Mouse (Mus musculus): ENCODE data around the gene Itga4. TPM values are rescaled to one million over a fixed set of nuclear protein-coding genes. Genes with fewer than 3 reads are reported as not detected.

The Itga4 gene
- polyA plus RNA-seq, 1 experiment from 2014 or later: 3.8 TPM

- Histone ChIP-seq H3K36me3 (ENCODE audit: control insufficient read depth, insufficient read depth, low read length) (peaks cover 4% of the 10 kb centered on the region; the same call in 1 of the 2 replicates), H3K4me1 (ENCODE audit: control insufficient read depth in 2 of 2, insufficient read depth in 2 of 2, low read length in 2 of 2) (no peaks in the 10 kb centered on the region), H3K4me2 (ENCODE audit: low read length) (no peak overlapping the region), H3K27me3 (ENCODE audit: control insufficient read depth, insufficient read depth, low read length) (no peaks in the 10 kb centered on the region), H3K9me3 (ENCODE audit: control insufficient read depth, low read length) (no peaks in the 10 kb centered on the region), H3K4me3 (ENCODE audit: control insufficient read depth in 1 of 2, insufficient read depth in 1 of 2, low read depth in 1 of 2, low read length in 2 of 2) (no peak overlapping the region), H3K9ac (ENCODE audit: low read length) (no peak overlapping the region), H3K27ac (replicated peaks in 1 of 2; ENCODE audit: control insufficient read depth in 1 of 2, insufficient read depth in 1 of 2, low read depth in 2 of 2, low read length in 2 of 2) (no peak overlapping the region)
- no peak for ATAC-seq (ENCODE audit: insufficient number of reproducible peaks, insufficient read depth, low FRiP score, low read depth)
- WGBS: 79% methylated on average over 8 of the region's 8 CpGs
Observed at GRCm38 (mm10) chr2:79291922-79292321, 36.7 kb downstream of the Itga4 start.

DNA sequence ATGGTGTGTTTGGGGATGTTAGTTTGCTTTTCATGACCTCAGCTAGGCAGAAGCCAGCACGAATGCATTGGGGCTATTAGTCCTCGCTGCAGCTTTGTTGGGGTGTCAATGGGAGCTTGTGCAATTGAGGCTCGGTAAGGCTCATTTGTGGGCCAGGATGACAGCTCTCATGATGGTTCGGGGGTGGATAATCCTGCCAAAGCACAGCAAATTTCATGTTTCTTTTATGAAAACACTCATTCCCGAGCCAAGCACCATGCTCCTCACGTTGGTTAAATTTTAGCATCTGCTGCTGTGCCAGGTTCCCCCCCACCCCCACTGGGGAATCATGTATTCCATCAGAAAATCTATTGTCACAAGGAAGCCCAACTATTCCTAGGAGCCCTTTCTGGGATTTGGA lies 37.2 kb downstream of the Itga4 start:
- 88% methylated on average over 6 of the region's 6 CpGs for WGBS
- Histone ChIP-seq H3K4me2 (ENCODE audit: low read length) (no peak overlapping the region), H3K27ac (replicated peaks in 1 of 2; ENCODE audit: control insufficient read depth in 1 of 2, insufficient read depth in 1 of 2, low read depth in 2 of 2, low read length in 2 of 2) (no peak overlapping the region), H3K27me3 (ENCODE audit: control insufficient read depth, insufficient read depth, low read length) (no peaks in the 10 kb centered on the region), H3K4me3 (ENCODE audit: control insufficient read depth in 1 of 2, insufficient read depth in 1 of 2, low read depth in 1 of 2, low read length in 2 of 2) (no peak overlapping the region), H3K9ac (ENCODE audit: low read length) (no peak overlapping the region), H3K9me3 (ENCODE audit: control insufficient read depth, low read length) (no peaks in the 10 kb centered on the region), H3K36me3 (ENCODE audit: control insufficient read depth, insufficient read depth, low read length) (peaks cover 4% of the 10 kb centered on the region; the same call in 1 of the 2 replicates), H3K4me1 (ENCODE audit: control insufficient read depth in 2 of 2, insufficient read depth in 2 of 2, low read length in 2 of 2) (no peaks in the 10 kb centered on the region)
- no peak for ATAC-seq (ENCODE audit: insufficient number of reproducible peaks, insufficient read depth, low FRiP score, low read depth)

GRCm38 (mm10) chr2:79302398-79302797 lies 47.2 kb downstream of the Itga4 start:
- Histone ChIP-seq H3K4me1 (ENCODE audit: control insufficient read depth in 2 of 2, insufficient read depth in 2 of 2, low read length in 2 of 2) (no peaks in the 10 kb centered on the region), H3K9ac (ENCODE audit: low read length) (no peak overlapping the region), H3K27me3 (ENCODE audit: control insufficient read depth, insufficient read depth, low read length) (no peaks in the 10 kb centered on the region), H3K4me3 (ENCODE audit: control insufficient read depth in 1 of 2, insufficient read depth in 1 of 2, low read depth in 1 of 2, low read length in 2 of 2) (no peak overlapping the region), H3K27ac (replicated peaks in 1 of 2; ENCODE audit: control insufficient read depth in 1 of 2, insufficient read depth in 1 of 2, low read depth in 2 of 2, low read length in 2 of 2) (no peak overlapping the region), H3K36me3 (ENCODE audit: control insufficient read depth, insufficient read depth, low read length) (no peaks in the 10 kb centered on the region), H3K4me2 (ENCODE audit: low read length) (no peak overlapping the region), H3K9me3 (ENCODE audit: control insufficient read depth, low read length) (no peaks in the 10 kb centered on the region)
- ATAC-seq (ENCODE audit: insufficient number of reproducible peaks, insufficient read depth, low FRiP score, low read depth): no peak

- no peak for ATAC-seq (ENCODE audit: insufficient number of reproducible peaks, insufficient read depth, low FRiP score, low read depth)
- 85% methylated on average over 4 of the region's 4 CpGs for WGBS
- no peaks in the 10 kb centered on the region for H3K27me3 ChIP-seq (ENCODE audit: control insufficient read depth, insufficient read depth, low read length)
- H3K27ac ChIP-seq (replicated peaks in 1 of 2; ENCODE audit: control insufficient read depth in 1 of 2, insufficient read depth in 1 of 2, low read depth in 2 of 2, low read length in 2 of 2): no peak overlapping the region
- no peak overlapping the region for H3K4me3 ChIP-seq (ENCODE audit: control insufficient read depth in 1 of 2, insufficient read depth in 1 of 2, low read depth in 1 of 2, low read length in 2 of 2)
- H3K9me3 ChIP-seq (ENCODE audit: control insufficient read depth, low read length): no peaks in the 10 kb centered on the region
- H3K9ac ChIP-seq (ENCODE audit: low read length): no peak overlapping the region
- no peaks in the 10 kb centered on the region for H3K36me3 ChIP-seq (ENCODE audit: control insufficient read depth, insufficient read depth, low read length)
- no peaks in the 10 kb centered on the region for H3K4me1 ChIP-seq (ENCODE audit: control insufficient read depth in 2 of 2, insufficient read depth in 2 of 2, low read length in 2 of 2)
- H3K4me2 ChIP-seq (ENCODE audit: low read length): no peak overlapping the region
Observed at GRCm38 (mm10) chr2:79307549-79307948, 52.3 kb downstream of the Itga4 start.

GRCm38 (mm10) chr2:79309454-79310118 lies 54.4 kb downstream of the Itga4 start:
- Histone ChIP-seq H3K27ac (replicated peaks in 1 of 2; ENCODE audit: control insufficient read depth in 1 of 2, insufficient read depth in 1 of 2, low read depth in 2 of 2, low read length in 2 of 2) (no peak overlapping the region), H3K4me1 (ENCODE audit: control insufficient read depth in 2 of 2, insufficient read depth in 2 of 2, low read length in 2 of 2) (no peaks in the 10 kb centered on the region), H3K9ac (ENCODE audit: low read length) (no peak overlapping the region), H3K36me3 (ENCODE audit: control insufficient read depth, insufficient read depth, low read length) (no peaks in the 10 kb centered on the region), H3K4me3 (ENCODE audit: control insufficient read depth in 1 of 2, insufficient read depth in 1 of 2, low read depth in 1 of 2, low read length in 2 of 2) (no peak overlapping the region), H3K27me3 (ENCODE audit: control insufficient read depth, insufficient read depth, low read length) (no peaks in the 10 kb centered on the region), H3K4me2 (ENCODE audit: low read length) (no peak overlapping the region), H3K9me3 (ENCODE audit: control insufficient read depth, low read length) (no peaks in the 10 kb centered on the region)
- ATAC-seq (ENCODE audit: insufficient number of reproducible peaks, insufficient read depth, low FRiP score, low read depth): no peak
- WGBS: 80% methylated on average over 13 of the region's 13 CpGs

DNA sequence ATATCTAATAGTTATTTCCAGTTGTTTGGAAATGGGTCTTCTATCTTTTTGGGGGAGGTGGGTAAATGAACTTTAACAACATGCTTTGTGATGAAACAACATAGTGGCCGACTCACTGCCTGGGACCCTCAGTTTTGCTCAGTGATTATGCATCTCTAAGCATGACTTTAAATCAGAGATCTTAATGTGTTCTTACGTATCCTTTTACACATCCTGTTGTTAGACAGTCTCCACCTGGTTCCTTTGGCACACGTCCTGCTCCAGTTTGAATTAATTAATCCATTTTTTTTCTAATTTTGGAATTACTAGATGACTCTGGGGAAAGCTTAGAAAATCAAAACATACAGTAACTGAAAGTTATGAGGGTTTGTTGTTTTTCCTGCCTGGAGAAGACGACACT lies 57.3 kb downstream of the Itga4 start:
- Histone ChIP-seq H3K9me3 (ENCODE audit: control insufficient read depth, low read length) (no peaks in the 10 kb centered on the region), H3K27me3 (ENCODE audit: control insufficient read depth, insufficient read depth, low read length) (no peaks in the 10 kb centered on the region), H3K4me1 (ENCODE audit: control insufficient read depth in 2 of 2, insufficient read depth in 2 of 2, low read length in 2 of 2) (no peaks in the 10 kb centered on the region), H3K36me3 (ENCODE audit: control insufficient read depth, insufficient read depth, low read length) (no peaks in the 10 kb centered on the region), H3K27ac (replicated peaks in 1 of 2; ENCODE audit: control insufficient read depth in 1 of 2, insufficient read depth in 1 of 2, low read depth in 2 of 2, low read length in 2 of 2) (no peak overlapping the region), H3K4me2 (ENCODE audit: low read length) (no peak overlapping the region), H3K4me3 (ENCODE audit: control insufficient read depth in 1 of 2, insufficient read depth in 1 of 2, low read depth in 1 of 2, low read length in 2 of 2) (no peak overlapping the region), H3K9ac (ENCODE audit: low read length) (no peak overlapping the region)
- no peak for ATAC-seq (ENCODE audit: insufficient number of reproducible peaks, insufficient read depth, low FRiP score, low read depth)
- 71% methylated on average over 4 of the region's 4 CpGs for WGBS

DNA sequence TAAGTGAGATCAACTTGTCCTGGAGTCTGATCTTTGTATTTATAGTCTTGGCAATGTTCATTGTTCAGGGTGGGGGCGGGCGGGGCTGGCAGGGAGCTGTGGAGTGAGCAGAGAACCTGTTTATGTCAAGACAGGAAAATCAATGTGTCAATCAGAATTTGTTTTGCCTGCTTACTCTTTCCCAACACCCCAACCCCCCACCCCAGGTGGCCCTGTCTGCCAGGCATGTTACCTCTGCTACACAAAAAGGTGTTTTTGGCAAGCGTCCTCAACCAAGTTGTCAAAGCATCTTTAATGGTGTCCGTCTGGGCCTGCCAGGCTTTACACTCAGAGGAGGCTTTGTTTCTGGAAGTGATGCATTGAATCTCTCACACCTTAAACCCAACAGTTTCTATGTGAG lies 59.9 kb downstream of the Itga4 start:
- H3K36me3 ChIP-seq (ENCODE audit: control insufficient read depth, insufficient read depth, low read length): no peaks in the 10 kb centered on the region
- no peak overlapping the region for H3K9ac ChIP-seq (ENCODE audit: low read length)
- no peak overlapping the region for H3K4me3 ChIP-seq (ENCODE audit: control insufficient read depth in 1 of 2, insufficient read depth in 1 of 2, low read depth in 1 of 2, low read length in 2 of 2)
- no peaks in the 10 kb centered on the region for H3K9me3 ChIP-seq (ENCODE audit: control insufficient read depth, low read length)
- H3K27ac ChIP-seq (replicated peaks in 1 of 2; ENCODE audit: control insufficient read depth in 1 of 2, insufficient read depth in 1 of 2, low read depth in 2 of 2, low read length in 2 of 2): no peak overlapping the region
- no peaks in the 10 kb centered on the region for H3K27me3 ChIP-seq (ENCODE audit: control insufficient read depth, insufficient read depth, low read length)
- no peak for ATAC-seq (ENCODE audit: insufficient number of reproducible peaks, insufficient read depth, low FRiP score, low read depth)
- WGBS: 83% methylated on average over 4 of the region's 4 CpGs
- H3K4me1 ChIP-seq (ENCODE audit: control insufficient read depth in 2 of 2, insufficient read depth in 2 of 2, low read length in 2 of 2): no peaks in the 10 kb centered on the region
- H3K4me2 ChIP-seq (ENCODE audit: low read length): no peak overlapping the region

DNA sequence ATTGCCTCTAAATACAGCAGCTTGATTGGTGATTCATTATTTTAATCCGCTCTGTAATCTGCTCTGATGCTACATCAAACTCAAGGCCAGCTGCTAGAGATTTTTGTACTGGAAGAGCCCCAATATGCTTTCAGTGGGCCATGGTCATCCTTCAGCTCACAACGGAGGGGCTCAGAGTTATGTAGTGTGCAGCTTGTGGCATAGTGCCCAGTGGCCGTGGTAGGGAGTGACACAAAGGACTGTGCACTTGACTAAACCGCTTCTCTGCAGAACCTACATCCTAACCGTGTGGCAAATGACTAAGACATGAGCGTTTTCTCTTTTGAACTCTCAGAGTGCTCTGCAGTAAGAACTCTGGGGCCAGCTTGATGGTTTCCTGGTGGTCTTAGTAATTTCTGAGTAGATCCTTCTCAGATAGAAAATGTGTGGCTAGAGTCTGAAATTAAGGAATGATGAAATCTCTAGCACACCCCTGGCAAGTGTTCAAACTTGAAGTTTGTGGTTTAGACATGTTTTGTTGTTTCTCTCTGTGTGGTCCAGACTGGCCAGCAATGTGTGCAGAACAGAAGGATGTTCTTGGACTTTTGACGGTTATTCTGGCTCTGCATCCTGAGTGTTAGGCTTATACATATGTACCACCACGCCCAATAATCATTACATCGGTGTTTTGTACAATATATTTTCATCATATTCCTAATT lies 61.1 kb downstream of the Itga4 start:
- Histone ChIP-seq H3K27ac (replicated peaks in 1 of 2; ENCODE audit: control insufficient read depth in 1 of 2, insufficient read depth in 1 of 2, low read depth in 2 of 2, low read length in 2 of 2) (no peak overlapping the region), H3K4me1 (ENCODE audit: control insufficient read depth in 2 of 2, insufficient read depth in 2 of 2, low read length in 2 of 2) (no peaks in the 10 kb centered on the region), H3K27me3 (ENCODE audit: control insufficient read depth, insufficient read depth, low read length) (no peaks in the 10 kb centered on the region), H3K4me2 (ENCODE audit: low read length) (no peak overlapping the region), H3K4me3 (ENCODE audit: control insufficient read depth in 1 of 2, insufficient read depth in 1 of 2, low read depth in 1 of 2, low read length in 2 of 2) (no peak overlapping the region), H3K9me3 (ENCODE audit: control insufficient read depth, low read length) (no peaks in the 10 kb centered on the region), H3K36me3 (ENCODE audit: control insufficient read depth, insufficient read depth, low read length) (no peaks in the 10 kb centered on the region), H3K9ac (ENCODE audit: low read length) (no peak overlapping the region)
- WGBS: 87% methylated on average over 9 of the region's 9 CpGs
- ATAC-seq (ENCODE audit: insufficient number of reproducible peaks, insufficient read depth, low FRiP score, low read depth): no peak

Measured in heart, embryonic 14.5 days (tissue).